Mouse (Mus musculus): ENCODE results near the gene Rnf180. TPM values are rescaled to one million over a fixed set of nuclear protein-coding genes. Genes with fewer than 3 reads are reported as not detected.
"Not testable (repeated sequence)": the region's sequence is repeated elsewhere in the genome, so short reads cannot be mapped to it uniquely, and the experiment has no call there.

Rnf180 gene
- polyA plus RNA-seq (2014; fragmentation: Nextera tagmentation; extraction: Ambion mirVana) = 10.7 and 11.3 TPM in 2 replicates

- H3K9ac ChIP-seq (ENCODE audit: low read length) = peak within 1 kb of the TSS; percentile 92
- H3K4me1 ChIP-seq (replicated peaks; ENCODE audit: control insufficient read depth, insufficient read depth, low read length) = peaks cover 8% of the 10 kb centered on the region; the same call in 1 of the 2 replicates
- peak within 1 kb of the TSS; percentile 90 for H3K4me2 ChIP-seq (ENCODE audit: low read depth, low read length, severe bottlenecking)
- peak within 1 kb of the TSS; percentile 46; the same call in 1 of the 2 replicates for H3K27ac ChIP-seq (ENCODE audit: low read depth, low read length)
- DNase-seq (ENCODE audit: low spot score) (no peak), ATAC-seq (replicated peaks; ENCODE audit: low FRiP score) (no peak)
- H3K9me3 ChIP-seq (ENCODE audit: control insufficient read depth, low read length) = no peaks in the 10 kb centered on the region
- no peaks in the 10 kb centered on the region for H3K36me3 ChIP-seq (ENCODE audit: control insufficient read depth, insufficient read depth, low read length)
- WGBS = 55% methylated on average over 11 of the region's 11 CpGs
- peak within 1 kb of the TSS; percentile 84 for H3K4me3 ChIP-seq (ENCODE audit: low read depth, low read length)
- H3K27me3 ChIP-seq (ENCODE audit: control insufficient read depth, insufficient read depth, low read length) = no peaks in the 10 kb centered on the region
These were observed at the start of gene Rnf180 for GRCm38 (mm10) chr13:105294715-105295114. Gene Rnf180, minus strand, starts transcription at chr13:105294815.

GRCm38 (mm10) chr13:105331199-105331968 lies 36.8 kb upstream of the Rnf180 start:
- H3K36me3 ChIP-seq (ENCODE audit: control insufficient read depth, insufficient read depth, low read length) = no peaks in the 10 kb centered on the region
- DNase-seq (ENCODE audit: low spot score) = no peak

DNA sequence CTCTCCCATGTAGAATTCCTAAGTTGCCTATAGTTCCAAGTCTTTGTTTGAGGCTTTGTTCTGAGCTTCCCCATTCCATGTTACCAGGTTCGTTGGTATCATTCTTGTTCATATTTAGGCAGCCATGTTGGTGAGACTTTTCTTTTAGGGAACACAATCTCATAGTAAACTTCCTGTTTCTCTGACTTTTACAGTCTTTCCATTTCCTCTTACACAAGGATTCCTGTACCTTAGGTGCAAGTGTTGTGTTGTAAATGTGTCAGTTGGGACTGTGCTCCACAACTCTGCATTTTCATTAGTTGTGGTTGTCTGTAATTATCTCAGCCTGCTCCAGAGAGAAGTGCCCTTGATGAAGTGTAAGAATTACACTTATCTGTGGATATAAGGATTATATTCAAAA lies 32.3 kb upstream of the Rnf180 start:
- Histone ChIP-seq H3K4me1 (replicated peaks; ENCODE audit: control insufficient read depth, insufficient read depth, low read length) (no peaks in the 10 kb centered on the region), H3K4me3 (ENCODE audit: low read depth, low read length) (no peak overlapping the region), H3K36me3 (ENCODE audit: control insufficient read depth, insufficient read depth, low read length) (no peaks in the 10 kb centered on the region), H3K9me3 (ENCODE audit: control insufficient read depth, low read length) (no peaks in the 10 kb centered on the region), H3K4me2 (ENCODE audit: low read depth, low read length, severe bottlenecking) (no peak overlapping the region), H3K27ac (ENCODE audit: low read depth, low read length) (no peak overlapping the region), H3K27me3 (ENCODE audit: control insufficient read depth, insufficient read depth, low read length) (no peaks in the 10 kb centered on the region), H3K9ac (ENCODE audit: low read length) (no peak overlapping the region)
- ATAC-seq (replicated peaks; ENCODE audit: low FRiP score) = no peak
- no peak for DNase-seq (ENCODE audit: low spot score)
- 83% methylated on average over 1 of the region's 1 CpGs for WGBS

More at GRCm38 (mm10) chr13:105331199-105331968, 36.8 kb upstream of the Rnf180 start:
- no peak overlapping the region for H3K4me2 ChIP-seq (ENCODE audit: low read depth, low read length, severe bottlenecking)
- H3K4me1 ChIP-seq (replicated peaks; ENCODE audit: control insufficient read depth, insufficient read depth, low read length) = no peaks in the 10 kb centered on the region
- no peak overlapping the region for H3K4me3 ChIP-seq (ENCODE audit: low read depth, low read length)
- H3K9ac ChIP-seq (ENCODE audit: low read length) = no peak overlapping the region
- no peaks in the 10 kb centered on the region for H3K9me3 ChIP-seq (ENCODE audit: control insufficient read depth, low read length)
- no peaks in the 10 kb centered on the region for H3K27me3 ChIP-seq (ENCODE audit: control insufficient read depth, insufficient read depth, low read length)
- WGBS = 80% methylated on average over 5 of the region's 5 CpGs
- H3K27ac ChIP-seq (ENCODE audit: low read depth, low read length) = no peak overlapping the region
- no peak for ATAC-seq (replicated peaks; ENCODE audit: low FRiP score)

GRCm38 (mm10) chr13:105316926-105317325 lies 22.3 kb upstream of the Rnf180 start:
- Histone ChIP-seq H3K9ac (ENCODE audit: low read length) (no peak overlapping the region), H3K27ac (ENCODE audit: low read depth, low read length) (no peak overlapping the region), H3K4me2 (ENCODE audit: low read depth, low read length, severe bottlenecking) (no peak overlapping the region), H3K9me3 (ENCODE audit: control insufficient read depth, low read length) (no peaks in the 10 kb centered on the region), H3K27me3 (ENCODE audit: control insufficient read depth, insufficient read depth, low read length) (no peaks in the 10 kb centered on the region), H3K4me3 (ENCODE audit: low read depth, low read length) (no peak overlapping the region), H3K4me1 (replicated peaks; ENCODE audit: control insufficient read depth, insufficient read depth, low read length) (no peaks in the 10 kb centered on the region), H3K36me3 (ENCODE audit: control insufficient read depth, insufficient read depth, low read length) (no peaks in the 10 kb centered on the region)
- ATAC-seq (replicated peaks; ENCODE audit: low FRiP score) (no peak), DNase-seq (ENCODE audit: low spot score) (no peak)
- WGBS = 89% methylated on average over 1 of the region's 1 CpGs

GRCm38 (mm10) chr13:105316009-105316408 lies 21.4 kb upstream of the Rnf180 start:
- 86% methylated on average over 6 of the region's 6 CpGs for WGBS

DNA sequence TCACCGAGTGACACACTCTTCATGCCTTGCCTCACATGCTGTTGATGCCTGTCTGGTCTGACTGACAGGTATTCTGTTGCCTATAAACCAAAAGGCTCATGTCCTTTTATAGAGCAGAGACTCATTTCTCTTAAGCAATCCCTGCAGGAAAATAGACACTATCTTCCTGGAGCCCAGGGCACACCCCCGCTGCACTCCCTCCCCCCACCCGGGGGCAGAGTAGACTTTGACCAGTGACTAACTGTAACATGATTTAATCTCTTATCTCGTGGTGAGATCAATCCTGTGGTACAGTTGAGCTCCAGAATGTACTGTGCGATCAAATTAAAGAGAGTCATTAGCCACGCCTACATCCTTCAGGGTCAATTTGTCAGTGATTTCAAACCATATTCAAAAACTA lies 18.1 kb upstream of the Rnf180 start:
- WGBS = 89% methylated on average over 6 of the region's 6 CpGs
- H3K4me3 ChIP-seq (ENCODE audit: low read depth, low read length) = no peak overlapping the region
- ATAC-seq (replicated peaks; ENCODE audit: low FRiP score) = no peak

More at GRCm38 (mm10) chr13:105316009-105316408, 21.4 kb upstream of the Rnf180 start:
- Histone ChIP-seq H3K36me3 (ENCODE audit: control insufficient read depth, insufficient read depth, low read length) (no peaks in the 10 kb centered on the region), H3K9me3 (ENCODE audit: control insufficient read depth, low read length) (no peaks in the 10 kb centered on the region), H3K4me1 (replicated peaks; ENCODE audit: control insufficient read depth, insufficient read depth, low read length) (no peaks in the 10 kb centered on the region), H3K4me2 (ENCODE audit: low read depth, low read length, severe bottlenecking) (no peak overlapping the region), H3K4me3 (ENCODE audit: low read depth, low read length) (no peak overlapping the region), H3K27me3 (ENCODE audit: control insufficient read depth, insufficient read depth, low read length) (no peaks in the 10 kb centered on the region), H3K9ac (ENCODE audit: low read length) (no peak overlapping the region), H3K27ac (ENCODE audit: low read depth, low read length) (no peak overlapping the region)
- DNase-seq (ENCODE audit: low spot score) (no peak), ATAC-seq (replicated peaks; ENCODE audit: low FRiP score) (no peak)

DNA sequence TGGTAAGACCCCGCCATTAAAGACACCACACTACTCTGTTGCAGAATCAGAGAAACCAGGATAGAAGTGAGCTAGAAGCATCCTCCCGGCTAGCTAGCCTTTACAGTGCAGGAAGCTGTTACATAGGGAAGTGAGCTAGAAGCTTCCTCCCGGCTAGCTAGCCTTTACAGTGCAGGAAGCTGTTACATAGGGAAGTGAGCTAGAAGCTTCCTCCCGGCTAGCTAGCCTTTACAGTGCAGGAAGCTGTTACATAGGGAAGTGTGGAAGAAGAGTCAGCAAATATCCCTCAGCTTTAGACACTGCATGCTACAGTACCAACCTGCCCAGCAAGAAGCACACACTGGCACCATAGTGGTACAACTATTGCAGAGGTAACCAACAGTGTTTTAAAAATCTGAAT lies 15.9 kb upstream of the Rnf180 start:
- not testable (repeated sequence) for H3K27ac ChIP-seq (ENCODE audit: low read depth, low read length); H3K9me3 ChIP-seq (ENCODE audit: control insufficient read depth, low read length); H3K4me3 ChIP-seq (ENCODE audit: low read depth, low read length); DNase-seq (ENCODE audit: low spot score); H3K36me3 ChIP-seq (ENCODE audit: control insufficient read depth, insufficient read depth, low read length); H3K4me2 ChIP-seq (ENCODE audit: low read depth, low read length, severe bottlenecking); ATAC-seq (replicated peaks; ENCODE audit: low FRiP score); H3K27me3 ChIP-seq (ENCODE audit: control insufficient read depth, insufficient read depth, low read length); H3K4me1 ChIP-seq (replicated peaks; ENCODE audit: control insufficient read depth, insufficient read depth, low read length); H3K9ac ChIP-seq (ENCODE audit: low read length)
- 88% methylated on average over 4 of the region's 4 CpGs for WGBS

More for the DNA sequence above, 18.1 kb upstream of the Rnf180 start:
- no peaks in the 10 kb centered on the region for H3K9me3 ChIP-seq (ENCODE audit: control insufficient read depth, low read length)
- no peaks in the 10 kb centered on the region for H3K4me1 ChIP-seq (replicated peaks; ENCODE audit: control insufficient read depth, insufficient read depth, low read length)
- DNase-seq (ENCODE audit: low spot score) = no peak
- no peak overlapping the region for H3K9ac ChIP-seq (ENCODE audit: low read length)
- no peaks in the 10 kb centered on the region for H3K27me3 ChIP-seq (ENCODE audit: control insufficient read depth, insufficient read depth, low read length)
- H3K27ac ChIP-seq (ENCODE audit: low read depth, low read length) = no peak overlapping the region
- H3K36me3 ChIP-seq (ENCODE audit: control insufficient read depth, insufficient read depth, low read length) = no peaks in the 10 kb centered on the region
- H3K4me2 ChIP-seq (ENCODE audit: low read depth, low read length, severe bottlenecking) = no peak overlapping the region

DNA sequence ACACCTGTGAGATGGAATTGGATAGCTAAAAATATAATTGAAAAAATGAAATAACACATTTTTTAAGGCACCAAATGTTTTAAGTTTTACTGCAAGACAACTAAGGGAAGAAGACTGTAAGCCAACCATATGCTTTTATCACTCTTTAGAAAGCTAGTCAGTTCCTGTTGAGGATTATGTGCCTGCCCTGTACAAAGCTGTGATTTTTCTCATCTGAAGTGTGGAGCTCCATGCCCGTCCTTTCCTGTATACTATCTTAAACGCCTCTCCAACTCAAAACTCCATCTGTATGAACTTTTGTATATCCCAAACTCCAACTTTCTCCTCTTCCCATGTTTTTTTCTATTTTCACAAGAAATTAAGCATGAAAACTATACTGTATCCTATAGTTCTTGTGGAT lies 10.9 kb upstream of the Rnf180 start:
- Histone ChIP-seq H3K4me1 (replicated peaks; ENCODE audit: control insufficient read depth, insufficient read depth, low read length) (no peaks in the 10 kb centered on the region), H3K9ac (ENCODE audit: low read length) (no peak overlapping the region), H3K4me2 (ENCODE audit: low read depth, low read length, severe bottlenecking) (no peak overlapping the region), H3K9me3 (ENCODE audit: control insufficient read depth, low read length) (no peaks in the 10 kb centered on the region), H3K27me3 (ENCODE audit: control insufficient read depth, insufficient read depth, low read length) (no peaks in the 10 kb centered on the region), H3K4me3 (ENCODE audit: low read depth, low read length) (no peak overlapping the region), H3K36me3 (ENCODE audit: control insufficient read depth, insufficient read depth, low read length) (no peaks in the 10 kb centered on the region), H3K27ac (ENCODE audit: low read depth, low read length) (no peak overlapping the region)
- DNase-seq (ENCODE audit: low spot score) (no peak), ATAC-seq (replicated peaks; ENCODE audit: low FRiP score) (no peak)
- 88% methylated on average over 2 of the region's 2 CpGs for WGBS

DNA sequence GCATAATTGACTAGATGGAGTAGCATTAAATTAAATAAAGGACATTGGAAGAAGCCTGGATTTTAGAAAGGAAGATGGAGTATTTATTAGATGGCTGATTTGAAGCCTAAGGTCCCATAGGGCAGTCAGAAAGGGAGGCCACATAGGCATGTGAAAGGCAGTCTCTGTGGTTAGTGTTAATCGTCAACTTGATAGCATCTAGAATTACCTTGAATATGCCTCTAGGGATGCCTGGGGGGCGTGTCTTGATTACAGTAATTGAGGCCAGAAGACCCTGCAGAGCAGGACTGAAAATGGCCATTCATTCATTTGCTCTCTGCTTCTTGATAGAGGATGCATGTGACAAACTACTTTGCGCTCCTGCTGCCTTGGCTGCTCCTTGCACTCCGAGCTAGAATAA lies 9.4 kb upstream of the Rnf180 start:
- H3K4me2 ChIP-seq (ENCODE audit: low read depth, low read length, severe bottlenecking) = no peak overlapping the region
- no peak for ATAC-seq (replicated peaks; ENCODE audit: low FRiP score)
- no peak overlapping the region for H3K27ac ChIP-seq (ENCODE audit: low read depth, low read length)
- no peaks in the 10 kb centered on the region for H3K27me3 ChIP-seq (ENCODE audit: control insufficient read depth, insufficient read depth, low read length)
- no peaks in the 10 kb centered on the region for H3K36me3 ChIP-seq (ENCODE audit: control insufficient read depth, insufficient read depth, low read length)
- WGBS = 74% methylated on average over 4 of the region's 4 CpGs
- no peak for DNase-seq (ENCODE audit: low spot score)
- no peaks in the 10 kb centered on the region for H3K9me3 ChIP-seq (ENCODE audit: control insufficient read depth, low read length)
- H3K9ac ChIP-seq (ENCODE audit: low read length) = no peak overlapping the region
- H3K4me1 ChIP-seq (replicated peaks; ENCODE audit: control insufficient read depth, insufficient read depth, low read length) = no peaks in the 10 kb centered on the region
- no peak overlapping the region for H3K4me3 ChIP-seq (ENCODE audit: low read depth, low read length)
